Mouse (Mus musculus): Measurements from ENCODE around the gene Ptgr2.

GRCm38 (mm10) chr12:84235981-84236752 lies 48.9 kb upstream of the Ptgr2 start:
- TF ChIP-seq POLR2A (IDR thresholded peaks at IDR 0.05; ENCODE audit: low read depth, low read length) (no peak), CTCF (IDR thresholded peaks at IDR 0.05; ENCODE audit: borderline replicate concordance, insufficient read depth, low read length) (no peak)
